Mouse (Mus musculus): ENCODE results near the gene Srf.

The Srf gene

GRCm38 (mm10) chr17:46519971-46520370, 36.0 kb downstream of the Srf start:
- DNase-seq (ENCODE audit: low read depth, low spot score), result no peak

GRCm38 (mm10) chr17:46513329-46513728, 42.6 kb downstream of the Srf start:
- no peak for DNase-seq (ENCODE audit: low read depth, low spot score)

GRCm38 (mm10) chr17:46511059-46511710, 44.8 kb downstream of the Srf start:
- no peak for DNase-seq (ENCODE audit: low read depth, low spot score)

GRCm38 (mm10) chr17:46505617-46506016, 50.4 kb downstream of the Srf start:
- no peak for DNase-seq (ENCODE audit: low read depth, low spot score)

- no peak for DNase-seq (ENCODE audit: low read depth, low spot score)
Observed at GRCm38 (mm10) chr17:46503847-46504638, 51.9 kb downstream of the Srf start.

- DNase-seq (ENCODE audit: low read depth, low spot score), result no peak
Observed at GRCm38 (mm10) chr17:46502775-46503174, 53.2 kb downstream of the Srf start.
